In the genomic region with DNA sequence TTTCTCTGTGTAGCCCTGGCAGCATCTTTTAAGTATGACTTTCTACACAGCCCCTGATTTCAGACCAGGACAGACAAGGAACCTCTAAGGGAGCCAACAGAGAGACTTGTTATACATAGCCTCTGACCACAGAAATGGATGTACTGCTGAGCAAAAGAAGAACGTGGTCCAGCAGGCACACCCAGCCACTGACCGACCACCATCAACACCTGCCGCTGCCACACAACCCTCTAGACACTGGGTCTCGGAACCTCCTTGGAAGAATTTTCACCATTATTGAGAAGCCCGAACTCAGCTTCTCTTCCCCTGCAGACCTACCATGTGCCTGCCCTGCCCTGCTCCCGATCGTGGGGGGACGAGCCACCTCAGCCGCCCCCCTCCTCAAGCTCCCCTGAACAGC, we compare ENCODE assay signal across 20 mouse cellular contexts.
"Had no signal": no experiment of that assay in that cellular context is flagged by ENCODE, and none has a peak within 500 bp of the region (broad histone marks: within the 10 kb centered on the region; RNA-seq: fewer than 3 reads in every experiment).

No protein-coding gene starts in this region.

- ATAC-seq: forebrain, postnatal 0 days had no signal

- H3K27ac ChIP-seq: embryonic facial prominence, embryonic 12.5 days; embryonic facial prominence, embryonic 13.5 days; embryonic facial prominence, embryonic 15.5 days; forebrain, embryonic 10.5 days; forebrain, embryonic 12.5 days; forebrain, embryonic 13.5 days; forebrain, embryonic 15.5 days; gastrocnemius, adult 2 months had no signal

- H3K9ac ChIP-seq: embryonic facial prominence, embryonic 12.5 days; embryonic facial prominence, embryonic 13.5 days; embryonic facial prominence, embryonic 15.5 days; forebrain, embryonic 12.5 days; forebrain, embryonic 13.5 days; forebrain, embryonic 15.5 days; forebrain, postnatal 0 days had no signal

- DNase-seq: cerebellum, adult 8-10 months; cerebellum, adult 9-10 months; cerebellum, adult 9-11 months; cerebellum, postnatal 36 days; embryo, embryonic 11 days; forebrain, postnatal 0 days; gastrocnemius, postnatal 10 days; gastrocnemius, postnatal 14 days; gastrocnemius, postnatal 25 days; gastrocnemius, postnatal 36 days had no signal

- H3K36me3 ChIP-seq: embryonic facial prominence, embryonic 10.5 days; embryonic facial prominence, embryonic 12.5 days; embryonic facial prominence, embryonic 13.5 days; embryonic facial prominence, embryonic 15.5 days; forebrain, embryonic 12.5 days; forebrain, embryonic 15.5 days had no signal

- H3K4me1 ChIP-seq: embryonic facial prominence, embryonic 15.5 days had no signal

- H3K27me3 ChIP-seq: embryonic facial prominence, embryonic 12.5 days; embryonic facial prominence, embryonic 13.5 days; embryonic facial prominence, embryonic 15.5 days; forebrain, embryonic 12.5 days; forebrain, embryonic 13.5 days; forebrain, embryonic 15.5 days had no signal

- H3K9me3 ChIP-seq: embryonic facial prominence, embryonic 10.5 days; embryonic facial prominence, embryonic 12.5 days; embryonic facial prominence, embryonic 13.5 days; embryonic facial prominence, embryonic 15.5 days; forebrain, embryonic 10.5 days; forebrain, embryonic 12.5 days; forebrain, embryonic 13.5 days; forebrain, embryonic 15.5 days had no signal

- H3K4me2 ChIP-seq: embryonic facial prominence, embryonic 12.5 days; embryonic facial prominence, embryonic 13.5 days; embryonic facial prominence, embryonic 15.5 days; forebrain, embryonic 12.5 days; forebrain, embryonic 13.5 days; forebrain, embryonic 15.5 days had no signal

- H3K4me3 ChIP-seq: embryonic facial prominence, embryonic 10.5 days; embryonic facial prominence, embryonic 12.5 days; embryonic facial prominence, embryonic 13.5 days; embryonic facial prominence, embryonic 15.5 days; erythroblast, embryonic 14.5 days; forebrain, embryonic 10.5 days; forebrain, embryonic 12.5 days; forebrain, embryonic 13.5 days; forebrain, embryonic 15.5 days; gastrocnemius, adult 2 months had no signal
